Mouse (Mus musculus) neural tube, embryonic 12.5 days (tissue): ENCODE results near the gene Tas1r2. TPM values are rescaled to one million over a fixed set of nuclear protein-coding genes. Genes with fewer than 3 reads are reported as not detected.

Source experiments
- ATAC-seq: fragments of 200-750 bp; cut with Nextera tagmentation; 2 replicates; pipeline ENCODE4 v1.8.0; 2017; ENCODE audit warnings: low read depth, mild to moderate bottlenecking, moderate TSS enrichment, moderate library complexity; ENCODE audit not compliant: low FRiP score
- H3K27ac ChIP-seq: fragments of 300-500 bp; sonication (generic); 2 replicates; pipeline ENCODE4 v1.5.1; 2016
- H3K27me3 ChIP-seq: fragments of 300-500 bp; sonication (generic); replicated peaks from 2 replicates; pipeline ENCODE4 v1.6.1; 2016; ENCODE audit warnings: mild to moderate bottlenecking
- H3K36me3 ChIP-seq: fragments of 300-500 bp; sonication (generic); 2 replicates; pipeline ENCODE4 v1.6.1; 2016; ENCODE audit warnings: mild to moderate bottlenecking
- H3K4me1 ChIP-seq: fragments of 300-500 bp; sonication (generic); 2 replicates; pipeline ENCODE4 v1.6.1; 2016
- H3K4me2 ChIP-seq: fragments of 300-500 bp; sonication (generic); replicated peaks from 2 replicates; pipeline ENCODE4 v1.6.1; 2016; ENCODE audit warnings: mild to moderate bottlenecking
- H3K4me3 ChIP-seq: fragments of 300-500 bp; sonication (generic); 2 replicates; pipeline ENCODE4 v1.5.1; 2016
- H3K9ac ChIP-seq: fragments of 300-500 bp; sonication (generic); 2 replicates; pipeline ENCODE4 v1.6.1; 2016; ENCODE audit warnings: mild to moderate bottlenecking
- H3K9me3 ChIP-seq: fragments of 300-500 bp; sonication (generic); 2 replicates; pipeline ENCODE4 v1.6.1; 2016; ENCODE audit warnings: mild to moderate bottlenecking
- WGBS: fragments of 180-500 bp; shearing (Covaris S2); methylation state at CpG from one replicate; pipeline ENCODE4 v1.1.7; 2016; 5-methylcytosine and 5-hydroxymethylcytosine counted together
- polyA plus RNA-seq: library from polyadenylated mRNA; unstranded; fragments of >200 nt; fragmentation: Nextera tagmentation; extraction: Ambion mirVana; gene quantifications from 2 replicates; pipeline ENCODE4 v1.2.1, GENCODE M21; 2016

Gene Tas1r2
- polyA plus RNA-seq, 1 experiment from 2014 or later = not detected

- WGBS = 20% methylated on average over 21 of the region's 21 CpGs
- H3K36me3 ChIP-seq = no peaks in the 10 kb centered on the region; the same call in 1 of the 2 replicates
- peak overlapping the region; percentile 56 for H3K9ac ChIP-seq
- no peaks in the 10 kb centered on the region for H3K27me3 ChIP-seq
- H3K4me1 ChIP-seq = peaks cover 14% of the 10 kb centered on the region
- ATAC-seq = no peak
- no peak overlapping the region for H3K27ac ChIP-seq
- no peaks in the 10 kb centered on the region for H3K9me3 ChIP-seq
- H3K4me3 ChIP-seq = peak overlapping the region; percentile 50
- H3K4me2 ChIP-seq = peak overlapping the region; percentile 81
These were observed 29.8 kb upstream of the Tas1r2 start for GRCm38 (mm10) chr4:139623434-139624115.

GRCm38 (mm10) chr4:139624116-139624489 lies 29.2 kb upstream of the Tas1r2 start:
- H3K4me2 ChIP-seq = peak overlapping the region; percentile 81
- H3K27me3 ChIP-seq = no peaks in the 10 kb centered on the region
- WGBS = 54% methylated on average over 5 of the region's 5 CpGs
- no peak for ATAC-seq
- no peak overlapping the region for H3K4me3 ChIP-seq
- H3K9ac ChIP-seq = no peak overlapping the region
- H3K9me3 ChIP-seq = no peaks in the 10 kb centered on the region
- H3K27ac ChIP-seq = no peak overlapping the region
- peaks cover 14% of the 10 kb centered on the region for H3K4me1 ChIP-seq
- no peaks in the 10 kb centered on the region for H3K36me3 ChIP-seq

- Histone ChIP-seq H3K9ac (no peak overlapping the region), H3K27me3 (no peaks in the 10 kb centered on the region), H3K4me3 (no peak overlapping the region)
These were observed 28.6 kb upstream of the Tas1r2 start for GRCm38 (mm10) chr4:139624706-139625105.

GRCm38 (mm10) chr4:139627361-139627760 lies 26.0 kb upstream of the Tas1r2 start:
- 93% methylated on average over 11 of the region's 11 CpGs for WGBS

More at GRCm38 (mm10) chr4:139624706-139625105, 28.6 kb upstream of the Tas1r2 start:
- no peaks in the 10 kb centered on the region for H3K36me3 ChIP-seq
- H3K27ac ChIP-seq = no peak overlapping the region
- H3K4me2 ChIP-seq = no peak overlapping the region
- 87% methylated on average over 10 of the region's 10 CpGs for WGBS
- peaks cover 14% of the 10 kb centered on the region for H3K4me1 ChIP-seq
- ATAC-seq = no peak
- H3K9me3 ChIP-seq = no peaks in the 10 kb centered on the region

GRCm38 (mm10) chr4:139630171-139630570 lies 23.2 kb upstream of the Tas1r2 start:
- Histone ChIP-seq H3K9ac (no peak overlapping the region), H3K4me3 (no peak overlapping the region), H3K36me3 (0 out of 2 replicates have a peak, but pooled peaks cover 3% of the 10 kb centered on the region), H3K4me1 (no peaks in the 10 kb centered on the region), H3K27me3 (no peaks in the 10 kb centered on the region), H3K27ac (no peak overlapping the region), H3K4me2 (no peak overlapping the region), H3K9me3 (no peaks in the 10 kb centered on the region)
- ATAC-seq = no peak
- WGBS = 75% methylated on average over 10 of the region's 10 CpGs

More at GRCm38 (mm10) chr4:139627361-139627760, 26.0 kb upstream of the Tas1r2 start:
- ATAC-seq = no peak
- Histone ChIP-seq H3K27ac (no peak overlapping the region), H3K9me3 (no peaks in the 10 kb centered on the region), H3K27me3 (no peaks in the 10 kb centered on the region), H3K9ac (no peak overlapping the region), H3K4me1 (peaks cover 14% of the 10 kb centered on the region), H3K4me3 (no peak overlapping the region), H3K36me3 (no peaks in the 10 kb centered on the region), H3K4me2 (no peak overlapping the region)

- Histone ChIP-seq H3K4me2 (no peak overlapping the region), H3K36me3 (0 out of 2 replicates have a peak, but pooled peaks cover 4% of the 10 kb centered on the region), H3K4me3 (no peak overlapping the region), H3K9ac (no peak overlapping the region), H3K9me3 (no peaks in the 10 kb centered on the region), H3K27ac (no peak overlapping the region), H3K27me3 (no peaks in the 10 kb centered on the region), H3K4me1 (no peaks in the 10 kb centered on the region)
- 88% methylated on average over 5 of the region's 5 CpGs for WGBS
- no peak for ATAC-seq
These were observed 22.2 kb upstream of the Tas1r2 start for GRCm38 (mm10) chr4:139631141-139631540.

GRCm38 (mm10) chr4:139631569-139632253 lies 21.6 kb upstream of the Tas1r2 start:
- no peaks in the 10 kb centered on the region for H3K4me1 ChIP-seq
- H3K36me3 ChIP-seq = 0 out of 2 replicates have a peak, but pooled peaks cover 4% of the 10 kb centered on the region
- 88% methylated on average over 7 of the region's 7 CpGs for WGBS
- H3K27ac ChIP-seq = no peak overlapping the region
- no peaks in the 10 kb centered on the region for H3K27me3 ChIP-seq
- no peak overlapping the region for H3K4me3 ChIP-seq
- H3K4me2 ChIP-seq = no peak overlapping the region
- ATAC-seq = no peak
- no peaks in the 10 kb centered on the region for H3K9me3 ChIP-seq
- no peak overlapping the region for H3K9ac ChIP-seq

GRCm38 (mm10) chr4:139632254-139632580 lies 21.1 kb upstream of the Tas1r2 start:
- 86% methylated on average over 10 of the region's 10 CpGs for WGBS
- no peak overlapping the region for H3K27ac ChIP-seq
- no peaks in the 10 kb centered on the region for H3K9me3 ChIP-seq
- no peak overlapping the region for H3K9ac ChIP-seq
- no peaks in the 10 kb centered on the region for H3K4me1 ChIP-seq
- H3K4me2 ChIP-seq = no peak overlapping the region
- no peaks in the 10 kb centered on the region for H3K27me3 ChIP-seq
- no peak overlapping the region for H3K4me3 ChIP-seq
- 0 out of 2 replicates have a peak, but pooled peaks cover 4% of the 10 kb centered on the region for H3K36me3 ChIP-seq
- ATAC-seq = no peak

- H3K4me3 ChIP-seq = no peak overlapping the region
- peaks cover 4% of the 10 kb centered on the region for H3K27me3 ChIP-seq
- 27% methylated on average over 7 of the region's 7 CpGs for WGBS
- H3K4me1 ChIP-seq = peaks cover 32% of the 10 kb centered on the region
- H3K9ac ChIP-seq = no peak overlapping the region
- no peak overlapping the region for H3K4me2 ChIP-seq
- H3K9me3 ChIP-seq = no peaks in the 10 kb centered on the region
- H3K27ac ChIP-seq = no peak overlapping the region
- H3K36me3 ChIP-seq = 0 out of 2 replicates have a peak, but pooled peaks cover 4% of the 10 kb centered on the region
- ATAC-seq = no peak
These were observed 17.0 kb upstream of the Tas1r2 start for GRCm38 (mm10) chr4:139636373-139636772.

- 90% methylated on average over 9 of the region's 9 CpGs for WGBS
- ATAC-seq = no peak
- H3K4me1 ChIP-seq = peaks cover 46% of the 10 kb centered on the region
These were observed 15.5 kb upstream of the Tas1r2 start for GRCm38 (mm10) chr4:139637847-139638246.

GRCm38 (mm10) chr4:139638356-139638755 lies 15.0 kb upstream of the Tas1r2 start:
- H3K27me3 ChIP-seq = peaks cover 22% of the 10 kb centered on the region
- H3K36me3 ChIP-seq = 0 out of 2 replicates have a peak, but pooled peaks cover 4% of the 10 kb centered on the region
- H3K27ac ChIP-seq = no peak overlapping the region
- H3K4me3 ChIP-seq = no peak overlapping the region
- peaks cover 46% of the 10 kb centered on the region for H3K4me1 ChIP-seq
- 92% methylated on average over 16 of the region's 16 CpGs for WGBS
- H3K9ac ChIP-seq = no peak overlapping the region
- no peaks in the 10 kb centered on the region for H3K9me3 ChIP-seq
- ATAC-seq = no peak
- no peak overlapping the region for H3K4me2 ChIP-seq

More at GRCm38 (mm10) chr4:139637847-139638246, 15.5 kb upstream of the Tas1r2 start:
- no peak overlapping the region for H3K4me2 ChIP-seq
- no peaks in the 10 kb centered on the region for H3K9me3 ChIP-seq
- H3K36me3 ChIP-seq = 0 out of 2 replicates have a peak, but pooled peaks cover 4% of the 10 kb centered on the region
- peaks cover 17% of the 10 kb centered on the region for H3K27me3 ChIP-seq
- no peak overlapping the region for H3K9ac ChIP-seq
- no peak overlapping the region for H3K27ac ChIP-seq
- H3K4me3 ChIP-seq = no peak overlapping the region

GRCm38 (mm10) chr4:139639801-139640200 lies 13.5 kb upstream of the Tas1r2 start:
- ATAC-seq = peak; percentile 43; the same call in 1 of the 2 replicates

More at GRCm38 (mm10) chr4:139639801-139640200, 13.5 kb upstream of the Tas1r2 start:
- H3K4me2 ChIP-seq = peak overlapping the region; percentile 38
- H3K9ac ChIP-seq = no peak overlapping the region
- peaks cover 46% of the 10 kb centered on the region for H3K4me1 ChIP-seq
- H3K4me3 ChIP-seq = no peak overlapping the region
- peak overlapping the region; percentile 47; the same call in 1 of the 2 replicates for H3K27ac ChIP-seq
- WGBS = 2% methylated on average over 12 of the region's 12 CpGs
- no peaks in the 10 kb centered on the region for H3K9me3 ChIP-seq
- peaks cover 5% of the 10 kb centered on the region; the same call in 1 of the 2 replicates for H3K36me3 ChIP-seq
- peaks cover 26% of the 10 kb centered on the region for H3K27me3 ChIP-seq
